Mouse (Mus musculus) ES-Bruce4 (cell line): ENCODE measurements around the gene Gm17359. TPM values are rescaled to one million over a fixed set of nuclear protein-coding genes. Genes with fewer than 3 reads are reported as not detected.

Experiments used
- H3K27ac ChIP-seq: 2 replicates; pipeline ENCODE4 v1.5.1; 2012; ENCODE audit warnings: low read length, inconsistent platforms; ENCODE audit not compliant: insufficient read depth
- H3K27me3 ChIP-seq: 2 replicates; pipeline ENCODE4 v1.6.1; 2012; ENCODE audit warnings: mild to moderate bottlenecking, low read length, inconsistent platforms; ENCODE audit not compliant: control insufficient read depth, poor library complexity, insufficient read depth, severe bottlenecking
- H3K36me3 ChIP-seq: 2 replicates; pipeline ENCODE4 v1.6.1; 2012; ENCODE audit warnings: inconsistent platforms, mild to moderate bottlenecking, low read length, moderate library complexity; ENCODE audit not compliant: control insufficient read depth, poor library complexity, insufficient read depth, severe bottlenecking
- H3K4me1 ChIP-seq: one replicate; pipeline ENCODE4 v1.8.1; 2011; ENCODE audit warnings: low read length; ENCODE audit not compliant: control insufficient read depth, insufficient read depth
- H3K4me3 ChIP-seq: 2 replicates; pipeline ENCODE4 v1.5.1; 2011; ENCODE audit warnings: low read depth, mild to moderate bottlenecking, low read length
- H3K9ac ChIP-seq: 2 replicates; pipeline ENCODE4 v1.6.1; 2012; ENCODE audit warnings: low read depth, mild to moderate bottlenecking, inconsistent platforms; ENCODE audit not compliant: poor library complexity, severe bottlenecking
- H3K9me3 ChIP-seq: replicated peaks from 2 replicates; pipeline ENCODE4 v1.6.1; 2012; ENCODE audit warnings: mild to moderate bottlenecking, low read length, inconsistent platforms; ENCODE audit not compliant: control insufficient read depth, poor library complexity, insufficient read depth, severe bottlenecking
- CTCF ChIP-seq: IDR thresholded peaks from one replicate; pipeline ENCODE4 v1.8.1; 2011; ENCODE audit warnings: low read depth, low read length
- EP300 ChIP-seq: IDR thresholded peaks from 2 replicates; pipeline ENCODE4 v1.6.1; 2011; ENCODE audit warnings: low read depth, low read length; ENCODE audit not compliant: insufficient read depth
- POLR2A ChIP-seq: IDR thresholded peaks from one replicate; pipeline ENCODE4 v1.8.1; 2011; ENCODE audit warnings: low read length; ENCODE audit not compliant: insufficient read depth
- polyA plus RNA-seq: library from polyadenylated mRNA; stranded (reverse); fragments of >200 nt; gene quantifications from 2 replicates; pipeline ENCODE4 v1.2.4, GENCODE M21; 2011; ENCODE audit warnings: low read depth; ENCODE audit not compliant: missing spikeins, insufficient read depth, insufficient read length

Gm17359 gene
- polyA plus RNA-seq, 1 experiment: not detected

GRCm38 (mm10) chr3:79493064-79493463 lies 156.6 kb downstream of the Gm17359 start:
- TF ChIP-seq EP300 (no peak), CTCF (no peak), POLR2A (no peak)
- Histone ChIP-seq H3K27ac (no peak overlapping the region), H3K9me3 (no peaks in the 10 kb centered on the region), H3K4me3 (no peak overlapping the region), H3K4me1 (no peaks in the 10 kb centered on the region), H3K27me3 (no peaks in the 10 kb centered on the region), H3K9ac (no peak overlapping the region), H3K36me3 (peaks cover 16% of the 10 kb centered on the region)

GRCm38 (mm10) chr3:79494028-79494427 lies 157.6 kb downstream of the Gm17359 start:
- H3K9me3 ChIP-seq: no peaks in the 10 kb centered on the region
- no peak for TF ChIP-seq CTCF
- no peak for TF ChIP-seq EP300
- no peak for TF ChIP-seq POLR2A

GRCm38 (mm10) chr3:79495151-79495550 lies 158.7 kb downstream of the Gm17359 start:
- TF ChIP-seq POLR2A (no peak), CTCF (no peak), EP300 (no peak)
- H3K4me3 ChIP-seq: no peak overlapping the region
- H3K9me3 ChIP-seq: no peaks in the 10 kb centered on the region
- H3K4me1 ChIP-seq: no peaks in the 10 kb centered on the region
- no peak overlapping the region for H3K9ac ChIP-seq
- H3K27me3 ChIP-seq: no peaks in the 10 kb centered on the region
- no peak overlapping the region for H3K27ac ChIP-seq
- peaks cover 14% of the 10 kb centered on the region for H3K36me3 ChIP-seq

More at GRCm38 (mm10) chr3:79494028-79494427, 157.6 kb downstream of the Gm17359 start:
- H3K4me1 ChIP-seq: no peaks in the 10 kb centered on the region
- no peaks in the 10 kb centered on the region for H3K27me3 ChIP-seq
- no peak overlapping the region for H3K4me3 ChIP-seq
- H3K27ac ChIP-seq: no peak overlapping the region
- peaks cover 9% of the 10 kb centered on the region; the same call in 1 of the 2 replicates for H3K36me3 ChIP-seq
- no peak overlapping the region for H3K9ac ChIP-seq

GRCm38 (mm10) chr3:79496668-79497067 lies 160.2 kb downstream of the Gm17359 start:
- Histone ChIP-seq H3K27me3 (no peaks in the 10 kb centered on the region), H3K4me3 (no peak overlapping the region), H3K36me3 (peaks cover 12% of the 10 kb centered on the region), H3K27ac (no peak overlapping the region), H3K9ac (no peak overlapping the region), H3K4me1 (no peaks in the 10 kb centered on the region), H3K9me3 (no peaks in the 10 kb centered on the region)
- TF ChIP-seq EP300 (no peak), CTCF (no peak), POLR2A (no peak)

- Histone ChIP-seq H3K4me1 (no peaks in the 10 kb centered on the region), H3K27ac (no peak overlapping the region), H3K27me3 (no peaks in the 10 kb centered on the region), H3K36me3 (peaks cover 10% of the 10 kb centered on the region), H3K9ac (no peak overlapping the region), H3K9me3 (no peaks in the 10 kb centered on the region), H3K4me3 (no peak overlapping the region)
- TF ChIP-seq EP300: no peak
- no peak for TF ChIP-seq POLR2A
- TF ChIP-seq CTCF: no peak
Measured at GRCm38 (mm10) chr3:79500279-79500678, 163.8 kb downstream of the Gm17359 start.

GRCm38 (mm10) chr3:79501166-79501728 lies 164.8 kb downstream of the Gm17359 start:
- TF ChIP-seq EP300: no peak
- TF ChIP-seq POLR2A: no peak
- no peak for TF ChIP-seq CTCF
- no peaks in the 10 kb centered on the region for H3K9me3 ChIP-seq
- no peak overlapping the region for H3K27ac ChIP-seq
- peaks cover 10% of the 10 kb centered on the region for H3K36me3 ChIP-seq
- no peaks in the 10 kb centered on the region for H3K27me3 ChIP-seq
- H3K4me1 ChIP-seq: no peaks in the 10 kb centered on the region
- H3K9ac ChIP-seq: no peak overlapping the region
- no peak overlapping the region for H3K4me3 ChIP-seq

Other genes starting within 250 kb of the Gm17359 start
- 17.7 and 21.6 TPM in 2 replicates for gene Rapgef2, start 50.1 kb upstream of the Gm17359 start, polyA plus RNA-seq
- gene Fnip2, start 231.1 kb downstream of the Gm17359 start, polyA plus RNA-seq: 35.5 and 36.7 TPM in 2 replicates